15 mouse cellular contexts compared by ENCODE assay signal in the genomic region with DNA sequence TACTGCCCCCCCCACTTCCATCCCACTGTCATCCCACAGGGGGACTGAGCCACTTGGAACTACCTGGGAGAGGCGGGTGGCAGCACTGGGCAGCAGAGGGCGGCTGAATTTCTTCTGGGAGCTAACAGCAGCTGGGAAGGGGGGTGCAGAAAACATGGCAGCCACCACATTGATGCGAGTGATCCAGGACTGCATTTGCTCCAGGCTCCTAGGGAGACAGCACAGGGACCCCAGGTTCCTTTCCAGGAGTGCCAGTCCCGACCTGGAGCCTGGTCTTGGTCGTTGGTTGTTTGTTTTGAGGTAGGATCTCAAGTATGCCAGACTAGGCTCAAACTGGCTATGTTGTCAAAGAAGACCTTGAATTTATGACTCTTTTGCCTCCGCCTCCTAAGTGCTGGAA. TPM values are rescaled to one million over a fixed set of nuclear protein-coding genes. Genes with fewer than 3 reads are reported as not detected.
A peak's percentile ranks its signal among the peaks of the same experiment; 100 is the strongest.
DNase-seq lines count a peak whose midpoint lies in the region; ATAC-seq and TF ChIP-seq lines count a peak whose summit lies in the region.
"Had no signal": no experiment of that assay in that cellular context is flagged by ENCODE, and none has a peak within 500 bp of the region (broad histone marks: within the 10 kb centered on the region; RNA-seq: fewer than 3 reads in every experiment).

No protein-coding gene starts in this region.

- peaks cover 58% of the 10 kb centered on the region for H3K27me3 ChIP-seq in forebrain, embryonic 11.5 days (ENCODE audit: control insufficient read depth, insufficient read depth, low read length)
- peaks cover 64% of the 10 kb centered on the region for H3K27me3 ChIP-seq in forebrain, embryonic 13.5 days
- peaks cover 4% of the 10 kb centered on the region; the same call in 1 of the 2 replicates for H3K27me3 ChIP-seq in midbrain, postnatal 0 days (ENCODE audit: insufficient read depth, low read length)
- peaks cover 37% of the 10 kb centered on the region for H3K27me3 ChIP-seq in midbrain, embryonic 15.5 days (replicated peaks)
- H3K27me3 ChIP-seq in limb, embryonic 10.5 days (ENCODE audit: low read depth, poor library complexity, severe bottlenecking): peaks cover 97% of the 10 kb centered on the region

- H3K36me3 ChIP-seq in forebrain, embryonic 11.5 days (ENCODE audit: control insufficient read depth, insufficient read depth, low read length): no peaks in the 10 kb centered on the region
- peaks cover 20% of the 10 kb centered on the region; the same call in 1 of the 2 replicates for H3K36me3 ChIP-seq in forebrain, embryonic 13.5 days (ENCODE audit: poor library complexity, severe bottlenecking)
- peaks cover 44% of the 10 kb centered on the region for H3K36me3 ChIP-seq in midbrain, postnatal 0 days (ENCODE audit: insufficient read depth, low read length)
- H3K36me3 ChIP-seq in midbrain, embryonic 15.5 days (replicated peaks): peaks cover 10% of the 10 kb centered on the region
- H3K36me3 ChIP-seq in limb, embryonic 10.5 days: peaks cover 23% of the 10 kb centered on the region
- H3K36me3 ChIP-seq: midbrain, embryonic 12.5 days had no signal

- WGBS in forebrain, embryonic 11.5 days: 67% methylated on average over 6 of the region's 6 CpGs
- WGBS in forebrain, embryonic 13.5 days: 74% methylated on average over 6 of the region's 6 CpGs
- WGBS in midbrain, postnatal 0 days: 75% methylated on average over 6 of the region's 6 CpGs
- WGBS in midbrain, embryonic 15.5 days: 70% methylated on average over 6 of the region's 6 CpGs
- 70% methylated on average over 6 of the region's 6 CpGs for WGBS in limb, embryonic 10.5 days

- no peak for ATAC-seq in forebrain, embryonic 11.5 days (replicated peaks; ENCODE audit: low FRiP score)
- no peak for ATAC-seq in forebrain, embryonic 13.5 days
- ATAC-seq in midbrain, postnatal 0 days (ENCODE audit: low FRiP score): no peak
- no peak for ATAC-seq in midbrain, embryonic 15.5 days (replicated peaks)
- ATAC-seq: forebrain, embryonic 15.5 days; Patski had no signal

- H3K4me1 ChIP-seq in forebrain, embryonic 11.5 days (replicated peaks; ENCODE audit: control insufficient read depth, insufficient read depth, low read length): peaks cover 15% of the 10 kb centered on the region; the same call in 1 of the 2 replicates
- H3K4me1 ChIP-seq in forebrain, embryonic 13.5 days: peaks cover 30% of the 10 kb centered on the region
- H3K4me1 ChIP-seq in midbrain, postnatal 0 days (ENCODE audit: insufficient read depth, low read length): peaks cover 11% of the 10 kb centered on the region
- H3K4me1 ChIP-seq in midbrain, embryonic 15.5 days: peaks cover 45% of the 10 kb centered on the region
- peaks cover 33% of the 10 kb centered on the region for H3K4me1 ChIP-seq in limb, embryonic 10.5 days

- no peaks in the 10 kb centered on the region for H3K9me3 ChIP-seq in forebrain, embryonic 11.5 days (ENCODE audit: control insufficient read depth, low read length)
- no peaks in the 10 kb centered on the region for H3K9me3 ChIP-seq in forebrain, embryonic 13.5 days (replicated peaks)
- H3K9me3 ChIP-seq in midbrain, postnatal 0 days (ENCODE audit: low read length): no peaks in the 10 kb centered on the region
- no peaks in the 10 kb centered on the region for H3K9me3 ChIP-seq in midbrain, embryonic 15.5 days
- no peaks in the 10 kb centered on the region for H3K9me3 ChIP-seq in limb, embryonic 10.5 days (replicated peaks)
- H3K9me3 ChIP-seq: forebrain, embryonic 15.5 days; hindbrain, embryonic 13.5 days; midbrain, embryonic 12.5 days had no signal

- no peak overlapping the region for H3K27ac ChIP-seq in forebrain, embryonic 11.5 days (ENCODE audit: low read depth, low read length)
- no peak overlapping the region for H3K27ac ChIP-seq in forebrain, embryonic 13.5 days
- H3K27ac ChIP-seq in midbrain, postnatal 0 days (ENCODE audit: low read depth, low read length): no peak overlapping the region
- no peak overlapping the region for H3K27ac ChIP-seq in midbrain, embryonic 15.5 days
- no peak overlapping the region for H3K27ac ChIP-seq in limb, embryonic 10.5 days
- H3K27ac ChIP-seq: forebrain, embryonic 15.5 days; hindbrain, embryonic 13.5 days; midbrain, embryonic 12.5 days had no signal

- H3K4me2 ChIP-seq in forebrain, embryonic 11.5 days (ENCODE audit: low read depth, low read length, severe bottlenecking): no peak overlapping the region
- no peak overlapping the region for H3K4me2 ChIP-seq in forebrain, embryonic 13.5 days
- H3K4me2 ChIP-seq in midbrain, postnatal 0 days (ENCODE audit: low read depth, low read length, poor library complexity, severe bottlenecking): no peak overlapping the region
- H3K4me2 ChIP-seq in midbrain, embryonic 15.5 days: no peak overlapping the region
- H3K4me2 ChIP-seq: forebrain, embryonic 15.5 days; hindbrain, embryonic 13.5 days; midbrain, embryonic 12.5 days had no signal

- DNase-seq in forebrain, embryonic 11.5 days (ENCODE audit: low spot score): peak; percentile 43
- no peak for DNase-seq in midbrain, postnatal 0 days (ENCODE audit: low spot score)
- DNase-seq in limb, embryonic 10.5 days (ENCODE audit: low spot score): peak; percentile 29
- peak; percentile 6 for DNase-seq in naive thymus-derived CD4-positive, alpha-beta T cell, adult 2 months (ENCODE audit: low read depth)
- DNase-seq in right cerebral cortex, adult 18-20 months: no peak
- DNase-seq: adrenal gland, postnatal 25 days; embryo, embryonic 11 days; lung, embryonic 14.5 days had no signal

- TF ChIP-seq CTCF in midbrain, postnatal 0 days (IDR thresholded peaks at IDR 0.05): 0 out of 2 replicates have a peak, but pooled peaks have one; percentile 1

- H3K4me3 ChIP-seq in forebrain, embryonic 11.5 days (ENCODE audit: low read depth, low read length): no peak overlapping the region
- H3K4me3 ChIP-seq in forebrain, embryonic 13.5 days: no peak overlapping the region
- no peak overlapping the region for H3K4me3 ChIP-seq in midbrain, postnatal 0 days (ENCODE audit: low read depth, low read length)
- no peak overlapping the region for H3K4me3 ChIP-seq in midbrain, embryonic 15.5 days
- H3K4me3 ChIP-seq in limb, embryonic 10.5 days: no peak overlapping the region
- H3K4me3 ChIP-seq: forebrain, embryonic 15.5 days; hindbrain, embryonic 13.5 days; midbrain, embryonic 12.5 days had no signal

- H3K9ac ChIP-seq in forebrain, embryonic 11.5 days (ENCODE audit: low read length): no peak overlapping the region
- no peak overlapping the region for H3K9ac ChIP-seq in forebrain, embryonic 13.5 days
- no peak overlapping the region for H3K9ac ChIP-seq in midbrain, postnatal 0 days (replicated peaks; ENCODE audit: low read length, poor library complexity, severe bottlenecking)
- H3K9ac ChIP-seq in midbrain, embryonic 15.5 days: no peak overlapping the region
- H3K9ac ChIP-seq: forebrain, embryonic 15.5 days; hindbrain, embryonic 13.5 days; lung, embryonic 14.5 days; midbrain, embryonic 12.5 days had no signal

RNA-seq across cellular contexts. Expression of a gene that starts 9.5 kb away (rescaled TPM):
- polyA plus RNA-seq in forebrain, embryonic 11.5 days (2014; fragmentation: Nextera tagmentation; extraction: Ambion mirVana): 4.1 and 4.2 TPM in 2 replicates
- 1.1 and 1.5 TPM in 2 replicates for polyA plus RNA-seq in forebrain, embryonic 13.5 days (2015; fragmentation: Nextera tagmentation; extraction: Ambion mirVana)
- 3.1 and 4.5 TPM in 2 replicates for total RNA-seq in midbrain, postnatal 0 days (2014; rRNA removed)
- 2.3 and 2.4 TPM in 2 replicates for polyA plus RNA-seq in midbrain, postnatal 0 days (2015; fragmentation: Nextera tagmentation; extraction: Ambion mirVana)
- polyA plus RNA-seq in midbrain, embryonic 15.5 days (2015; fragmentation: Nextera tagmentation; extraction: Ambion mirVana): 2.3 and 2.7 TPM in 2 replicates
- 4.5 and 5.8 TPM in 2 replicates for polyA plus RNA-seq in limb, embryonic 10.5 days (2016; fragmentation: Nextera tagmentation; extraction: Ambion mirVana)

RNA-seq across cellular contexts. Expression of a gene that starts 13.4 kb away (rescaled TPM):
- polyA plus RNA-seq in forebrain, embryonic 11.5 days (2014; fragmentation: Nextera tagmentation; extraction: Ambion mirVana): 10.7 and 11.3 TPM in 2 replicates
- polyA plus RNA-seq in forebrain, embryonic 13.5 days (2015; fragmentation: Nextera tagmentation; extraction: Ambion mirVana): 31.0 and 34.8 TPM in 2 replicates
- total RNA-seq in midbrain, postnatal 0 days (2014; rRNA removed): 471 and 481 TPM in 2 replicates
- 179 and 185 TPM in 2 replicates for polyA plus RNA-seq in midbrain, postnatal 0 days (2015; fragmentation: Nextera tagmentation; extraction: Ambion mirVana)
- 146 and 148 TPM in 2 replicates for polyA plus RNA-seq in midbrain, embryonic 15.5 days (2015; fragmentation: Nextera tagmentation; extraction: Ambion mirVana)
- polyA plus RNA-seq in limb, embryonic 10.5 days (2016; fragmentation: Nextera tagmentation; extraction: Ambion mirVana): 1.4 and 1.8 TPM in 2 replicates
- total RNA-seq: granulocyte monocyte progenitor cell, adult 5-6 weeks had no signal

RNA-seq across cellular contexts. Expression of a gene that starts 14.4 kb away (rescaled TPM):
- 22.5 and 25.8 TPM in 2 replicates for polyA plus RNA-seq in forebrain, embryonic 11.5 days (2014; fragmentation: Nextera tagmentation; extraction: Ambion mirVana)
- 30.8 and 32.8 TPM in 2 replicates for polyA plus RNA-seq in forebrain, embryonic 13.5 days (2015; fragmentation: Nextera tagmentation; extraction: Ambion mirVana)
- 48.3 and 57.8 TPM in 2 replicates for total RNA-seq in midbrain, postnatal 0 days (2014; rRNA removed)
- 55.2 and 56.8 TPM in 2 replicates for polyA plus RNA-seq in midbrain, postnatal 0 days (2015; fragmentation: Nextera tagmentation; extraction: Ambion mirVana)
- 48.2 and 54.8 TPM in 2 replicates for polyA plus RNA-seq in midbrain, embryonic 15.5 days (2015; fragmentation: Nextera tagmentation; extraction: Ambion mirVana)
- 12.2 and 13.0 TPM in 2 replicates for polyA plus RNA-seq in limb, embryonic 10.5 days (2016; fragmentation: Nextera tagmentation; extraction: Ambion mirVana)

RNA-seq across cellular contexts. Expression of a gene that starts 24.9 kb away (rescaled TPM):
- polyA plus RNA-seq in forebrain, embryonic 11.5 days (2014; fragmentation: Nextera tagmentation; extraction: Ambion mirVana): 217 and 242 TPM in 2 replicates
- polyA plus RNA-seq in forebrain, embryonic 13.5 days (2015; fragmentation: Nextera tagmentation; extraction: Ambion mirVana): 304 and 309 TPM in 2 replicates
- 157 and 177 TPM in 2 replicates for total RNA-seq in midbrain, postnatal 0 days (2014; rRNA removed)
- 314 and 337 TPM in 2 replicates for polyA plus RNA-seq in midbrain, postnatal 0 days (2015; fragmentation: Nextera tagmentation; extraction: Ambion mirVana)
- 340 and 347 TPM in 2 replicates for polyA plus RNA-seq in midbrain, embryonic 15.5 days (2015; fragmentation: Nextera tagmentation; extraction: Ambion mirVana)
- 150 and 183 TPM in 2 replicates for polyA plus RNA-seq in limb, embryonic 10.5 days (2016; fragmentation: Nextera tagmentation; extraction: Ambion mirVana)

RNA-seq across cellular contexts. Expression of a gene that starts 27.3 kb away (rescaled TPM):
- 7.9 and 8.6 TPM in 2 replicates for polyA plus RNA-seq in forebrain, embryonic 11.5 days (2014; fragmentation: Nextera tagmentation; extraction: Ambion mirVana)
- polyA plus RNA-seq in forebrain, embryonic 13.5 days (2015; fragmentation: Nextera tagmentation; extraction: Ambion mirVana): 7.6 and 7.8 TPM in 2 replicates
- total RNA-seq in midbrain, postnatal 0 days (2014; rRNA removed): 7.2 and 19.2 TPM in 2 replicates
- 10.6 and 11.4 TPM in 2 replicates for polyA plus RNA-seq in midbrain, postnatal 0 days (2015; fragmentation: Nextera tagmentation; extraction: Ambion mirVana)
- polyA plus RNA-seq in midbrain, embryonic 15.5 days (2015; fragmentation: Nextera tagmentation; extraction: Ambion mirVana): 11.1 and 11.7 TPM in 2 replicates
- 7.7 and 8.1 TPM in 2 replicates for polyA plus RNA-seq in limb, embryonic 10.5 days (2016; fragmentation: Nextera tagmentation; extraction: Ambion mirVana)

Comparison
In these comparisons a context has a peak if more than half of its experiments do, and no peak if none do; other contexts are left out.
1. DNase-seq: peak in forebrain, embryonic 11.5 days (single experiment), limb, embryonic 10.5 days (single experiment) and naive thymus-derived CD4-positive, alpha-beta T cell, adult 2 months (single experiment); none in midbrain, postnatal 0 days (single experiment) and right cerebral cortex, adult 18-20 months (single experiment).